Mouse (Mus musculus) stomach, postnatal 0 days (tissue): Measurements from ENCODE around the gene Stx12.

Experiments
- CTCF ChIP-seq: IDR thresholded peaks from 2 replicates; pipeline ENCODE4 v1.5.1; 2016; ENCODE audit warnings: antibody characterized with exemption, low read depth, mild to moderate bottlenecking, moderate library complexity
- EP300 ChIP-seq: optimal IDR thresholded peaks from 2 replicates; pipeline ENCODE3; 2016; ENCODE audit warnings: antibody characterized with exemption

DNA sequence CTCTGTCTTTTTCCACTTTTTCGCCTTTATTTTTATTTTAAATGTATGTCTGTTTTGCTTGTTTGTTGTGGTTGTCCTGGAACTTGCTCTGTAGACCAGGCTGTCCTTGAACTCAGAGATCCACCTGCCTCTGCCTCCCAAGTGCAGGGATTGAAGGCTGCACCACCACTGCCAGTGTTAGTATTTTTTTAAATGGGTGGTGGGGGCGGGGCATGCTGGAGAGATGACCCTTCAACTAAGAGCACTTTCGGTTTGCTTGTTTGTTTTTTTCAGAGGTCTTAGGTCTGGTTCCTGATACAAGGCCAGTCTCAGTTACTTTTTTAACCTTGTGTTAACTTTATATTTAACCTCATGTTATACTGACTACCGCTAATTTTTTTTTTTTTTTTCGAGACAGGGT is 79.2 kb downstream of the Stx12 start:
- TF ChIP-seq CTCF = no peak
- no peak for TF ChIP-seq EP300
